Mouse (Mus musculus): Measurements from ENCODE around the gene Lgals8.

DNA sequence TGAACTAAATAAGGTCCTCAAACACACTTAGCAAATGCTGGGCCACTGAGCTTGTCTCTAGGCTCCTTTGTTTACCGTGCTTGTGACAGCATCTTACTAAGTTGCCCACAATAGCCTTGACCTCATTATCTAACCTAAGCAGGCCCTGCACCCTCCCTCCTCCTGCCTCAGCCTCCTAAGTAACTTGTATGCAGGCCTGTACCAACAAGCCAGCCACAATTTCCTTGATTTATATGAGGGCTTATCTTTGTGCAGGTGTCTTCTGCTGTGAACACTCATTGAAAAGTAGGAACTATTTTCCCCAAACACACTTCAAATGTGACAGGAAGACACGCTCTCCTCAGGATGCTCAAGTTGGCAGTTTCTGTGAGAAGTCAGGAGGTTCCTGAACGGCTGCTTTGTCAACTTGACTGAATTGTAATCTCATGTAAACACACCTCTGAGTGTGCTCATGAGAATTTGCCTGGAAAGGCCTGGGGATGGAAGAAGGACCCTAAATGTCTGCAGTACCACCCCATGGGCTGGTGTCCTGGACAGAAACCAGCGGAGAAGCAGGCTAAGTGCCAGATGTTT is 38.0 kb upstream of the Lgals8 start:
- no peak for TF ChIP-seq CTCF (IDR thresholded peaks at IDR 0.05; ENCODE audit: low read depth, low read length)
- TF ChIP-seq POLR2A (IDR thresholded peaks at IDR 0.05; ENCODE audit: borderline replicate concordance, low read depth, low read length) = no peak

Data from bone marrow macrophage, adult 2 months (primary cell).